Mouse (Mus musculus) neutrophil, adult 5-6 weeks (primary cell): Measurements from ENCODE around the gene Atp5g1. TPM values are rescaled to one million over a fixed set of nuclear protein-coding genes. Genes with fewer than 3 reads are reported as not detected.
A peak's percentile ranks its signal among the peaks of the same experiment; 100 is the strongest.

Experiments used
- ATAC-seq: fragments of 151-379, 151-347 bp; 2 replicates; pipeline ENCODE4 v1.8.0; 2017; ENCODE audit warnings: mild to moderate bottlenecking, moderate TSS enrichment; ENCODE audit not compliant: insufficient number of reproducible peaks, poor library complexity, low FRiP score, severe bottlenecking; ENCODE audit errors: extremely low read depth
- total RNA-seq: library from RNA; stranded (forward); fragments of 200-1000 nt; gene quantifications from 2 replicates; pipeline ENCODE4 v1.2.3, GENCODE M21; 2017

Gene Atp5g1
- total RNA-seq, 1 experiment from 2014 or later: 7.6 TPM

GRCm38 (mm10) chr11:96034596-96035052 lies 40.8 kb downstream of the Atp5g1 start, which contains the start of gene Snf8:
Gene Snf8 (plus strand): TSS chr11:96034885.
- peak; percentile 95 for ATAC-seq

GRCm38 (mm10) chr11:96034116-96034515 lies 41.4 kb downstream of the Atp5g1 start:
- ATAC-seq: no peak

- ATAC-seq: no peak
Measured at GRCm38 (mm10) chr11:96033264-96033663, 42.2 kb downstream of the Atp5g1 start.

- no peak for ATAC-seq
Measured at GRCm38 (mm10) chr11:96031701-96032100, 43.8 kb downstream of the Atp5g1 start.

GRCm38 (mm10) chr11:96030571-96030970 lies 44.9 kb downstream of the Atp5g1 start:
- ATAC-seq: no peak

GRCm38 (mm10) chr11:96028130-96028529 lies 47.3 kb downstream of the Atp5g1 start:
- no peak for ATAC-seq

GRCm38 (mm10) chr11:96020622-96021021 lies 54.8 kb downstream of the Atp5g1 start:
- ATAC-seq: no peak

Other genes with a start within 250 kb of the Atp5g1 start
- gene Gngt2, start 238.5 kb downstream of the Atp5g1 start, total RNA-seq: 122 and 146 TPM in 2 replicates
- gene Abi3, start 233.2 kb downstream of the Atp5g1 start, total RNA-seq: 60.0 and 63.7 TPM in 2 replicates
- gene B4galnt2, start 160.8 kb downstream of the Atp5g1 start, total RNA-seq: 2.0 and 2.1 TPM in 2 replicates
- not detected in 2 replicates for gene Igf2bp1, start 69.7 kb downstream of the Atp5g1 start, total RNA-seq
- not detected in 2 replicates for gene Gip, start 51.1 kb downstream of the Atp5g1 start, total RNA-seq
- gene Snf8, start 40.8 kb downstream of the Atp5g1 start, total RNA-seq: 41.1 and 49.6 TPM in 2 replicates
- 31.0 and 34.1 TPM in 2 replicates for gene Ube2z, start 10.3 kb downstream of the Atp5g1 start, total RNA-seq
- not detected in 2 replicates for gene Calcoco2, start 36.3 kb upstream of the Atp5g1 start, total RNA-seq
- gene Ttll6, start 58.1 kb upstream of the Atp5g1 start, total RNA-seq: not detected in 2 replicates
- gene Hoxb13, start 118.6 kb upstream of the Atp5g1 start, total RNA-seq: not detected in 2 replicates
- not detected in 2 replicates for gene Hoxb9, start 195.8 kb upstream of the Atp5g1 start, total RNA-seq
- gene Hoxb8, start 206.2 kb upstream of the Atp5g1 start, total RNA-seq: not detected in 2 replicates
- gene Hoxb7, start 211.0 kb upstream of the Atp5g1 start, total RNA-seq: not detected in 2 replicates
- gene Hoxb6, start 216.8 kb upstream of the Atp5g1 start, total RNA-seq: not detected in 2 replicates
- 0.25 TPM in 1 of 2 replicates, not detected in the other for gene Hoxb5, start 227.7 kb upstream of the Atp5g1 start, total RNA-seq
- gene Hoxb4, start 242.6 kb upstream of the Atp5g1 start, total RNA-seq: 2.0 and 4.2 TPM in 2 replicates
- 0.70 and 0.86 TPM in 2 replicates for gene Hoxb3, start 247.7 kb upstream of the Atp5g1 start, total RNA-seq